Mouse (Mus musculus): ENCODE measurements around the gene Vmn2r62. TPM values are rescaled to one million over a fixed set of nuclear protein-coding genes. Genes with fewer than 3 reads are reported as not detected.
"Not testable (repeated sequence)": the region's sequence is repeated elsewhere in the genome, so short reads cannot be mapped to it uniquely, and the experiment has no call there.

The Vmn2r62 gene
- not detected in 3 replicates for total RNA-seq (2017)

DNA sequence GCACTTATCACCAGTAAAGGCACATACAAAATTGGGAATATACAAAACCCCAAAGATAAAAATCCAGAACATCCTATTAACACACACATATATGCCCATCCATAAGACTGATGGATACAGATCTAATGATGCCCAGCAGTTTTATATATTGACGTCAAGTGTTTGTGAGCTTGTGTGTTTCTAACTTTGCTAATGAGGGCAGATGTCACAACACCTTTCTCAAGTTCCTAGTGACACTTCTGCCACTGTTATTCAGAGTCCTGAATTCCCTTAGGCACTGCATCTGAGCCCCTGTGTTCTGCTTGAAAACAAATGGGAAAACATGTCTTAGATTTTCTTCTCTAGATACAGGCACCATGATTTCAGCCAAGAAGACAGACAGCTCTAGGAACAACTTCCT is at the start of gene Vmn2r62:
Vmn2r62 (minus strand) TSS at position 101 of the 400 bp plus-strand sequence.
- not testable (repeated sequence) for ATAC-seq (replicated peaks; ENCODE audit: insufficient number of reproducible peaks, low FRiP score, low TSS enrichment, poor library complexity, severe bottlenecking)

DNA sequence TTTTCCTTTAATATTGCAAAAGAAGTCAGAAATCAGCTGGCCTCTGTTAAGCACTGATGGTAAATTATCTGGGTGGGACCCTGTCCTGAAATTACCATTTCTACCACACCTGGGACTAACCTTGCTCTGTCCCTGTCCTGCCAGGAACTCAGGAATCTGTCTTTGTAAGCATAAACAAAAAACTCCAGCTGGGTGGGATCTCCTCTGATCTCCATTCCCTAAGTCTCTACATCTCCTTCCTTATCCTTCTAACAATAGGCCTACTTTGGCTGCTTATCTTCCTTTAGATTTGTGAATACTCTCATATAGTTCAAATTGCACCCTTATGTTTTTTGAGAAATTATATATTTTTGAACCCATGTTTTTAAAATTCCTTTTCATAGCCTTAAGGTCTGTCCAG is 45.0 kb upstream of the Vmn2r62 start:
- not testable (repeated sequence) for ATAC-seq (replicated peaks; ENCODE audit: insufficient number of reproducible peaks, low FRiP score, low TSS enrichment, poor library complexity, severe bottlenecking)

DNA sequence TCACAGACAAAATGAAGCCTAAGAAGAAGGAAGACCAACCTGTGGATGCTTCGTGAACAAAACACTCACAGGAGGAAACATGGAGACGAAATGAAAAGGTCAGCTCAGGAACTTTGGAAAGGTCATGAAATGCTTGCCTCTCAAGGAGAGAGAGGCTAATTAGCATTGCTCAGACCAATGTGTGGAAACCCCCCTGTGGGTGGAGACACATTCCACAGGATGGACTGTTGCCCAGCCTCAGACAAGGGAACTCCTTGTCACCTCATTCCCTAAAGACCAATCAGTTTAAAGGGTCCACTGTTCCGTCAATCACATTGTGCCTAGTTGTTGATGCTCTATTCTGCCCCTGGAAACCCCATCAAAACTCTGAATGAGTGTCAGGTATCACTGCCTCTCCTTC is 38.9 kb upstream of the Vmn2r62 start:
- no peak for ATAC-seq (replicated peaks; ENCODE audit: insufficient number of reproducible peaks, low FRiP score, low TSS enrichment, poor library complexity, severe bottlenecking)

DNA sequence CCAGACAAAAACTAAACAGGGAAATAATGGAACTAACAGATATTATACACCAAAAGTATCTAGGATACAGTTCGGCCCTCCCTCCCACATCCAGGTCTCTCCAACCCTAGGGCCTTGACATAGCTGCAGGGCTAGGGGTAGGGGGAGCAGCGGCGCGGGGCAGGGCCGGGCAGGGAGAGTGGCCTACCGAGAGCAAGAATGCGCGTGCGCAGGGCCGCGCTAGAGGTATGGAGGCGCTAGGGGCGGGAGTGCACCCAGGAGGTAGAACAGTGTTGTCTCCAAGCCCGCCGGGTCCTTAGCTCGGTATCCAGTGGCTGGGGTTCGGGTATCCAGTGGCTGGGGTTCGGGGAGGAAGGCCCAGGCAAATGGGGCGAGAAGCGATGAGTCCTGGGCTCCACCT is 43.5 kb downstream of the Vmn2r62 start:
- no peak for ATAC-seq (replicated peaks; ENCODE audit: insufficient number of reproducible peaks, low FRiP score, low TSS enrichment, poor library complexity, severe bottlenecking)

DNA sequence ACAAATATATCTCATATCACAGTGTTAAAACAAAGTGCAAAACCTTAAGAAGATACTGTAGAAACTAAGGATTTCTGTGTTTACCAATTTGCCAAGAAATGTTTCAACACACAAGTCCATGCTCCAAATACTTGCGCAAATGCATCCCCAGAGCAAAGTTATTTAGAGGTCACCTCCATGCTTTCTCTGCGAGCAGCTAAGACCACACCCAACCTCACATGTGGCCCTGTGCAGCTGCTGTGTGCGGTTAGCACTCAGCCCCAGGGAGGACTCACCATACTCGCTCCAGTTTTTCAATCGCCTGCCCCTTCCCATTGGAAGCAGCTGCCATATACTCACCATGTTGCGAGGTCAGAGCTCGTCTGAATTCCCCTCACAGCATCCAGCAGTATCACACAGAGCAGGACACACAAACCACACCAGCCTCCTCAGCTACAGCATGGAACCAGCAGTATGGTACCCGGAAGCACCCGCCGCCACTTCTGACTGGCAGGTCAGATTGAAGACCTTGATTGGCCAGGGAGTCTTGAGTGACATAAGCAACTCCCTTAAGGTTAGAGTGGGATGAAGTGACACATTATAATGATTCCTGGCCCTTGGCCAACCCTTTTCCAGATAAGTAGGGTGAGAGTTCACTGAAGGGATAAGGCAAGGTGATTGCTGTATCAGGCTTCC is 54.7 kb downstream of the Vmn2r62 start:
- no peak for ATAC-seq (replicated peaks; ENCODE audit: insufficient number of reproducible peaks, low FRiP score, low TSS enrichment, poor library complexity, severe bottlenecking)

DNA sequence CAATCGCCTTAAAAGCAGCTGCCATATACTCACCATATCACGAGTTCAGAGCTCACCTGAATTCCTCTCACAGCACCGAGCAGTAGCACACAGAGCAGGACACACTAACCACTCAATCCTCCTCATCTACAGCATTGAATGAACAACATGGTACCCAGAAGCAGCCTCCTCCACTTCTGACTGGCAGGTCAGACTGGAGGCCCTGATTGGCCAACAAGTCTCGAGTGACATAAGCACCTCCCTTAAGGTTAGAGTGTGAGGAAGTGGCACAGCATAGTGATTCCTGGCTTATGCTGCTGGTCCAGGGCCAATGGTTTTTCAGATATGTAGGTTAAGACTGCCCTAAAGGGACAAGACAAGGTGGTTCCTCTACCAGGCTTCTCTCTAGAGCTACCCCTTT is 66.4 kb downstream of the Vmn2r62 start, which contains the start of gene Gm17067:
Gm17067 (minus strand) TSS at position 101 of the 400 bp plus-strand sequence.
- not testable (repeated sequence) for ATAC-seq (replicated peaks; ENCODE audit: insufficient number of reproducible peaks, low FRiP score, low TSS enrichment, poor library complexity, severe bottlenecking)

Other genes with a start within 250 kb of the Vmn2r62 start
- gene Gm21028, start 214.9 kb downstream of the Vmn2r62 start, total RNA-seq (2017): not detected in 3 replicates
- not detected in 3 replicates for gene Zfp977, start 201.0 kb downstream of the Vmn2r62 start, total RNA-seq (2017)
- gene Zfp976, start 150.9 kb downstream of the Vmn2r62 start, total RNA-seq (2017): 0.19 TPM in 1 of 3 replicates, not detected in the others
- gene Zfp975, start 100.8 kb downstream of the Vmn2r62 start, total RNA-seq (2017): 0.96 to 3.6 TPM in 2 of 3 replicates, not detected in the other
- not detected in 3 replicates for gene Gm17067, start 66.5 kb downstream of the Vmn2r62 start, total RNA-seq (2017)
- not detected in 3 replicates for gene Gm2381, start 73.7 kb upstream of the Vmn2r62 start, total RNA-seq (2017)
- gene Vmn2r63, start 140.3 kb upstream of the Vmn2r62 start, total RNA-seq (2017): not detected in 3 replicates
- not detected in 3 replicates for gene Gm9268, start 225.2 kb upstream of the Vmn2r62 start, total RNA-seq (2017)